17 mouse cellular contexts compared by ENCODE assay signal in genomic region chr5:24747533-24747932, GRCm38 (mm10). TPM values are rescaled to one million over a fixed set of nuclear protein-coding genes. Genes with fewer than 3 reads are reported as not detected.
DNase-seq lines count a peak whose midpoint lies in the region; ATAC-seq and TF ChIP-seq lines count a peak whose summit lies in the region.
"Had no signal": no experiment of that assay in that cellular context is flagged by ENCODE, and none has a peak within 500 bp of the region (broad histone marks: within the 10 kb centered on the region; RNA-seq: fewer than 3 reads in every experiment).

No protein-coding gene starts in this region.

- 8% methylated on average over 6 of the region's 6 CpGs for WGBS in forebrain, embryonic 12.5 days
- WGBS in forebrain, embryonic 14.5 days = 10% methylated on average over 6 of the region's 6 CpGs
- WGBS in kidney, postnatal 0 days = 16% methylated on average over 6 of the region's 6 CpGs
- 11% methylated on average over 6 of the region's 6 CpGs for WGBS in neural tube, embryonic 11.5 days

- no peak overlapping the region for H3K4me3 ChIP-seq in forebrain, embryonic 12.5 days (replicated peaks)
- H3K4me3 ChIP-seq in forebrain, embryonic 14.5 days (ENCODE audit: low read depth, low read length) = no peak overlapping the region
- H3K4me3 ChIP-seq in kidney, postnatal 0 days (replicated peaks; ENCODE audit: low read depth, low read length) = no peak overlapping the region
- H3K4me3 ChIP-seq in neural tube, embryonic 11.5 days (ENCODE audit: low read depth, low read length) = no peak overlapping the region
- H3K4me3 ChIP-seq in layer of hippocampus, adult 2 months = no peak overlapping the region
- H3K4me3 ChIP-seq: heart, embryonic 12.5 days; liver, embryonic 15.5 days had no signal

- TF ChIP-seq CTCF in kidney, postnatal 0 days (IDR thresholded peaks at IDR 0.05; ENCODE audit: low read depth) = no peak
- TF ChIP-seq CTCF in layer of hippocampus, adult 2 months (conservative IDR thresholded peaks at IDR 0.05) = no peak

- H3K27me3 ChIP-seq in forebrain, embryonic 12.5 days = 0 out of 2 replicates have a peak, but pooled peaks cover 3% of the 10 kb centered on the region
- no peaks in the 10 kb centered on the region for H3K27me3 ChIP-seq in forebrain, embryonic 14.5 days (replicated peaks; ENCODE audit: control insufficient read depth, insufficient read depth, low read length)
- no peaks in the 10 kb centered on the region for H3K27me3 ChIP-seq in kidney, postnatal 0 days (ENCODE audit: insufficient read depth, low read length)
- H3K27me3 ChIP-seq in neural tube, embryonic 11.5 days (ENCODE audit: control insufficient read depth, insufficient read depth, low read length) = no peaks in the 10 kb centered on the region

- H3K27ac ChIP-seq in forebrain, embryonic 12.5 days = 0 out of 2 replicates have a peak overlapping the region, but pooled peaks have one; percentile 25
- no peak overlapping the region for H3K27ac ChIP-seq in forebrain, embryonic 14.5 days (ENCODE audit: low read depth, low read length)
- H3K27ac ChIP-seq in kidney, postnatal 0 days = peak overlapping the region; percentile 80
- H3K27ac ChIP-seq in neural tube, embryonic 11.5 days (ENCODE audit: low read depth, low read length) = no peak overlapping the region
- no peak overlapping the region for H3K27ac ChIP-seq in layer of hippocampus, adult 2 months
- H3K27ac ChIP-seq: liver, embryonic 15.5 days had no signal

- H3K9me3 ChIP-seq in forebrain, embryonic 12.5 days = no peaks in the 10 kb centered on the region
- no peaks in the 10 kb centered on the region for H3K9me3 ChIP-seq in forebrain, embryonic 14.5 days (replicated peaks; ENCODE audit: control insufficient read depth, low read length)
- no peaks in the 10 kb centered on the region for H3K9me3 ChIP-seq in kidney, postnatal 0 days (replicated peaks; ENCODE audit: low read length)
- no peaks in the 10 kb centered on the region for H3K9me3 ChIP-seq in neural tube, embryonic 11.5 days (ENCODE audit: control insufficient read depth, low read length)
- H3K9me3 ChIP-seq: heart, embryonic 12.5 days; liver, embryonic 15.5 days had no signal

- no peaks in the 10 kb centered on the region for H3K36me3 ChIP-seq in forebrain, embryonic 12.5 days (replicated peaks)
- H3K36me3 ChIP-seq in forebrain, embryonic 14.5 days (ENCODE audit: control insufficient read depth, insufficient read depth, low read length) = no peaks in the 10 kb centered on the region
- H3K36me3 ChIP-seq in kidney, postnatal 0 days (ENCODE audit: insufficient read depth, low read length) = no peaks in the 10 kb centered on the region
- H3K36me3 ChIP-seq in neural tube, embryonic 11.5 days (ENCODE audit: control insufficient read depth, insufficient read depth, low read length) = no peaks in the 10 kb centered on the region
- H3K36me3 ChIP-seq: heart, embryonic 12.5 days; liver, embryonic 15.5 days had no signal

- H3K4me1 ChIP-seq in forebrain, embryonic 12.5 days = peaks cover 28% of the 10 kb centered on the region
- peaks cover 6% of the 10 kb centered on the region; the same call in 1 of the 2 replicates for H3K4me1 ChIP-seq in forebrain, embryonic 14.5 days (ENCODE audit: control insufficient read depth, insufficient read depth, low read length)
- H3K4me1 ChIP-seq in kidney, postnatal 0 days (replicated peaks; ENCODE audit: insufficient read depth, low read length) = peaks cover 27% of the 10 kb centered on the region
- peaks cover 12% of the 10 kb centered on the region for H3K4me1 ChIP-seq in neural tube, embryonic 11.5 days (ENCODE audit: control insufficient read depth, insufficient read depth, low read length)

- no peak overlapping the region for H3K4me2 ChIP-seq in forebrain, embryonic 12.5 days
- no peak overlapping the region for H3K4me2 ChIP-seq in forebrain, embryonic 14.5 days (ENCODE audit: low read length)
- H3K4me2 ChIP-seq in kidney, postnatal 0 days (ENCODE audit: low read length) = no peak overlapping the region
- H3K4me2 ChIP-seq in neural tube, embryonic 11.5 days (ENCODE audit: low read depth) = no peak overlapping the region
- H3K4me2 ChIP-seq: heart, embryonic 12.5 days; liver, embryonic 15.5 days had no signal

- H3K9ac ChIP-seq in forebrain, embryonic 12.5 days = no peak overlapping the region
- H3K9ac ChIP-seq in forebrain, embryonic 14.5 days (ENCODE audit: low read length) = no peak overlapping the region; the same call in 1 of the 2 replicates
- 0 out of 2 replicates have a peak overlapping the region, but pooled peaks have one; percentile 0 for H3K9ac ChIP-seq in kidney, postnatal 0 days (ENCODE audit: low read depth, low read length)
- H3K9ac ChIP-seq in neural tube, embryonic 11.5 days (ENCODE audit: low read length) = peak overlapping the region; percentile 32
- H3K9ac ChIP-seq: heart, embryonic 12.5 days; liver, embryonic 15.5 days had no signal

- DNase-seq in forebrain, embryonic 14.5 days (ENCODE audit: low spot score) = no peak
- DNase-seq in kidney, postnatal 0 days (ENCODE audit: low spot score) = no peak
- no peak for DNase-seq in kidney, adult 11 months
- peak; percentile 25 for DNase-seq in R1 (ENCODE audit: low read depth, low spot score)
- peak; percentile 19 for DNase-seq in neural tube, embryonic 11.5 days (ENCODE audit: low spot score)
- DNase-seq in layer of hippocampus, adult 2 months (ENCODE audit: low spot score in 2 of 2) = no peak
- no peak for DNase-seq in frontal cortex, postnatal 10 days (ENCODE audit: low spot score in 2 of 2)
- DNase-seq: adrenal gland, postnatal 36 days; cerebellum, adult 11 months; layer of hippocampus, postnatal 36 days had no signal

- ATAC-seq in forebrain, embryonic 12.5 days (ENCODE audit: low FRiP score) = no peak
- ATAC-seq in forebrain, embryonic 14.5 days = no peak
- ATAC-seq in kidney, postnatal 0 days (replicated peaks; ENCODE audit: low FRiP score, low read depth) = no peak
- ATAC-seq in neural tube, embryonic 11.5 days (ENCODE audit: insufficient read depth, low FRiP score, low TSS enrichment) = no peak

RNA-seq across cellular contexts. Expression of gene Crygn, which starts 10.3 kb away (rescaled TPM):
- polyA plus RNA-seq in forebrain, embryonic 12.5 days (2016; fragmentation: Nextera tagmentation; extraction: Ambion mirVana) = not detected in 2 replicates
- 1.8 TPM in 1 of 2 replicates, not detected in the other for polyA plus RNA-seq in forebrain, embryonic 14.5 days (2014; fragmentation: Nextera tagmentation; extraction: Ambion mirVana)
- 5.8 and 7.1 TPM in 2 replicates for polyA plus RNA-seq in kidney, postnatal 0 days (2015; fragmentation: Nextera tagmentation; extraction: Ambion mirVana)
- polyA plus RNA-seq in neural tube, embryonic 11.5 days (2014; fragmentation: Nextera tagmentation; extraction: Ambion mirVana) = not detected in 2 replicates
- total RNA-seq in layer of hippocampus, adult 2 months (2021) = not detected
- total RNA-seq: megakaryocyte progenitor cell, adult 5-6 weeks had no signal
- polyA plus RNA-seq: C2C12; liver, embryonic 15.5 days; neural tube, embryonic 14.5 days; testis, adult 2 months had no signal

RNA-seq across cellular contexts. Expression of gene Wdr86, which starts 17.0 kb away (rescaled TPM):
- polyA plus RNA-seq in forebrain, embryonic 12.5 days (2016; fragmentation: Nextera tagmentation; extraction: Ambion mirVana) = 6.6 and 10.1 TPM in 2 replicates
- polyA plus RNA-seq in forebrain, embryonic 14.5 days (2014; fragmentation: Nextera tagmentation; extraction: Ambion mirVana) = 6.1 and 6.4 TPM in 2 replicates
- polyA plus RNA-seq in kidney, postnatal 0 days (2015; fragmentation: Nextera tagmentation; extraction: Ambion mirVana) = 21.3 and 21.9 TPM in 2 replicates
- 14.2 and 16.9 TPM in 2 replicates for polyA plus RNA-seq in neural tube, embryonic 11.5 days (2014; fragmentation: Nextera tagmentation; extraction: Ambion mirVana)
- 1 to 10 TPM in 1 of 2 experiments, under 1 TPM in 1; 0.44 to 1.4 TPM for total RNA-seq in layer of hippocampus, adult 2 months (2021)
- polyA plus RNA-seq: C2C12 had no signal

Comparison
In these comparisons a context has a peak if more than half of its experiments do, and no peak if none do; other contexts are left out.
1. H3K27ac ChIP-seq: peak in forebrain, embryonic 12.5 days (single experiment) and kidney, postnatal 0 days (single experiment); none in forebrain, embryonic 14.5 days (single experiment), neural tube, embryonic 11.5 days (single experiment) and layer of hippocampus, adult 2 months (single experiment).
2. H3K9ac ChIP-seq: peak in kidney, postnatal 0 days (single experiment) and neural tube, embryonic 11.5 days (single experiment); none in forebrain, embryonic 12.5 days (single experiment) and forebrain, embryonic 14.5 days (single experiment).
3. DNase-seq: peak in R1 (single experiment) and neural tube, embryonic 11.5 days (single experiment); none in forebrain, embryonic 14.5 days (single experiment), kidney, postnatal 0 days (single experiment), kidney, adult 11 months (single experiment), layer of hippocampus, adult 2 months (0 of 2) and frontal cortex, postnatal 10 days (0 of 2).